Mouse (Mus musculus) midbrain, embryonic 10.5 days (tissue): ENCODE measurements around the gene Lyplal1. TPM values are rescaled to one million over a fixed set of nuclear protein-coding genes. Genes with fewer than 3 reads are reported as not detected.

Source experiments
- DNase-seq: peaks from one replicate; pipeline ENCODE4 v3.0.0-alpha.2; 2017; ENCODE audit warnings: low spot score
- H3K27ac ChIP-seq: fragments of 300-500 bp; sonication (generic); replicated peaks from 2 replicates; pipeline ENCODE4 v1.5.1; 2016; ENCODE audit warnings: mild to moderate bottlenecking
- H3K27me3 ChIP-seq: fragments of 300-500 bp; sonication (generic); 2 replicates; pipeline ENCODE4 v1.6.1; 2016; ENCODE audit warnings: low read depth, mild to moderate bottlenecking; ENCODE audit not compliant: poor library complexity, severe bottlenecking
- H3K36me3 ChIP-seq: fragments of 300-500 bp; sonication (generic); 2 replicates; pipeline ENCODE4 v1.6.1; 2016; ENCODE audit warnings: mild to moderate bottlenecking, moderate library complexity
- H3K4me1 ChIP-seq: fragments of 300-500 bp; sonication (generic); 2 replicates; pipeline ENCODE4 v1.6.1; 2016
- H3K4me3 ChIP-seq: fragments of 300-500 bp; sonication (generic); 2 replicates; pipeline ENCODE4 v1.5.1; 2016; ENCODE audit warnings: mild to moderate bottlenecking, moderate library complexity
- H3K9me3 ChIP-seq: fragments of 300-500 bp; sonication (generic); replicated peaks from 2 replicates; pipeline ENCODE4 v1.6.1; 2016; ENCODE audit warnings: mild to moderate bottlenecking
- WGBS: fragments of 180-500 bp; shearing (Covaris S2); methylation state at CpG from one replicate; pipeline ENCODE4 v1.1.7; 2016; 5-methylcytosine and 5-hydroxymethylcytosine counted together
- polyA plus RNA-seq: library from polyadenylated mRNA; unstranded; fragments of >200 nt; fragmentation: Nextera tagmentation; extraction: Ambion mirVana; gene quantifications from 2 replicates; pipeline ENCODE4 v1.2.1, GENCODE M21; 2016

Gene Lyplal1
- polyA plus RNA-seq, 1 experiment from 2014 or later: 21.5 TPM

DNA sequence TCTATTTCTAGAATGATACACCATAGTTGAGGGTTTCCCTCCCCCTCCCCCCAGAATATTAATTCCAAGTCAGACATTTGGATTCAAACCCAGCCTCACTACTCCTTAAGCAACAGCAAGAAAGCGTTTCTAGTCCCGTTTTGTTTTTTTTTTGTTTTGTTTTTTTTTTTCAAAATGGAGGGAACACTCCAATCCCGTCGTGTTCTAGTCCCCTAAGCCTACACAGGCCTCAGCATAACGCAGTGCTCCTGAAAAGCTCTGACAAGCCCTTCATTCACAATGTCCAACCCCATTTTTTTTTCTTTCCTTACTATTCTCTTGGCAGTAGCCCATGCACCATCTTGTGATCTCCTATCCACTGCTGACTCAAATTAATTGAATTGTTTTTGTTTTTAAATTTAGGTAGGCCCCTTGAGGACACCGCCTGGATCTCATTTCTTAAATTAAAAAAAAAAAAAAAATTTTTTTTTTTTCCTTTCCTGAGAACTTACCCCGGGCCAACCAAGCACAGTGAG is 967 bp downstream of the Lyplal1 start:
- Histone ChIP-seq H3K4me3 (peak overlapping the region; percentile 73), H3K36me3 (peaks cover 10% of the 10 kb centered on the region), H3K27me3 (no peaks in the 10 kb centered on the region), H3K9me3 (no peaks in the 10 kb centered on the region), H3K27ac (peak overlapping the region; percentile 94; the same call in 1 of the 2 replicates), H3K4me1 (peaks cover 11% of the 10 kb centered on the region)
- no peak for DNase-seq
- WGBS: 75% methylated on average over 7 of the region's 7 CpGs

DNA sequence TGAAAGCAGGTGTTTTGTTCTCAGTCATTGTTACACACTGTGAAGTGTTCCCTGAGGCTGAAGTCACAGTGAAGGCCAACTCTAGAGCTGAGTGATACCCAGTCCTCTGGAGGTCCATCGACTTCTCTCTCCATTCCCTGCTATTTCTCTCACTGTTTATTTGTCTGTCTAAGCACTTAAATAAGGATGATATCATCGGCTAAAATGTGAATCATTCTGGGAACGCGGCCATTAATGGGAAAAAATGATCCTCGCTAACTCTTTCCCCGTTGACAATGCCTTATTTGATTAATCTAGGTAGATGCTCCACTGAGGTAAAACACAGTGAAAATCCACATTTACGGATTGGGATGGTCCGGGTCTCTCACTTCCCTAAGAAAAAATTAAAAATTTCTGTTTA is 14.8 kb downstream of the Lyplal1 start:
- Histone ChIP-seq H3K4me3 (no peak overlapping the region), H3K27me3 (no peaks in the 10 kb centered on the region), H3K36me3 (no peaks in the 10 kb centered on the region), H3K9me3 (no peaks in the 10 kb centered on the region), H3K27ac (no peak overlapping the region), H3K4me1 (no peaks in the 10 kb centered on the region)
- no peak for DNase-seq
- WGBS: 91% methylated on average over 8 of the region's 8 CpGs

GRCm38 (mm10) chr1:186066266-186066897 is 50.7 kb downstream of the Lyplal1 start:
- WGBS: 93% methylated on average over 2 of the region's 2 CpGs

GRCm38 (mm10) chr1:186060041-186060440 is 57.1 kb downstream of the Lyplal1 start:
- H3K27ac ChIP-seq: no peak overlapping the region
- 95% methylated on average over 2 of the region's 2 CpGs for WGBS
- DNase-seq: no peak
- no peaks in the 10 kb centered on the region for H3K36me3 ChIP-seq
- H3K4me3 ChIP-seq: no peak overlapping the region
- no peaks in the 10 kb centered on the region for H3K4me1 ChIP-seq
- no peaks in the 10 kb centered on the region for H3K27me3 ChIP-seq
- no peaks in the 10 kb centered on the region for H3K9me3 ChIP-seq

More at GRCm38 (mm10) chr1:186066266-186066897, 50.7 kb downstream of the Lyplal1 start:
- H3K27ac ChIP-seq: no peak overlapping the region
- H3K36me3 ChIP-seq: no peaks in the 10 kb centered on the region
- no peak for DNase-seq
- H3K27me3 ChIP-seq: no peaks in the 10 kb centered on the region
- H3K9me3 ChIP-seq: 0 out of 2 replicates have a peak, but pooled peaks cover 6% of the 10 kb centered on the region
- no peaks in the 10 kb centered on the region for H3K4me1 ChIP-seq
- H3K4me3 ChIP-seq: no peak overlapping the region

DNA sequence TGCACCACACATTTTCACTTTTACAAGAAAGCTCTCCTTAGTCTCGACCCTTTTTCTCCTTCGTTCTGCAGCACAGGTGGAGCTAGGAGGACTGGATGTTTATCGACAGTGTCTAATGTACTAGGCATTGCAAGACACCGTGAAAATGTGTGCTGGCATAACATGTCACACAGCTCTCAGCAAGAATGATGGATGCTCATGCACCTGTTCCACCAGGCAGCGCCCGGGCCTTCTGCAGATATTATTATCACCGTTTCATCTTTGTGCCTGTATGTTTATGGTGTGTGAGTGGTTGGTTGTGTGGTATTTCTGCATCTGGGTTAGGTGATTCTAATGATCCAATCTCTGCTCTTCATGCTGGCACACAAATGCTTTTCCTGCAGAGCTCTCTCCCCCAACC is 62.9 kb downstream of the Lyplal1 start:
- Histone ChIP-seq H3K4me1 (no peaks in the 10 kb centered on the region), H3K9me3 (no peaks in the 10 kb centered on the region), H3K27ac (no peak overlapping the region), H3K27me3 (no peaks in the 10 kb centered on the region), H3K4me3 (no peak overlapping the region), H3K36me3 (no peaks in the 10 kb centered on the region)
- DNase-seq: no peak
- 95% methylated on average over 7 of the region's 7 CpGs for WGBS

DNA sequence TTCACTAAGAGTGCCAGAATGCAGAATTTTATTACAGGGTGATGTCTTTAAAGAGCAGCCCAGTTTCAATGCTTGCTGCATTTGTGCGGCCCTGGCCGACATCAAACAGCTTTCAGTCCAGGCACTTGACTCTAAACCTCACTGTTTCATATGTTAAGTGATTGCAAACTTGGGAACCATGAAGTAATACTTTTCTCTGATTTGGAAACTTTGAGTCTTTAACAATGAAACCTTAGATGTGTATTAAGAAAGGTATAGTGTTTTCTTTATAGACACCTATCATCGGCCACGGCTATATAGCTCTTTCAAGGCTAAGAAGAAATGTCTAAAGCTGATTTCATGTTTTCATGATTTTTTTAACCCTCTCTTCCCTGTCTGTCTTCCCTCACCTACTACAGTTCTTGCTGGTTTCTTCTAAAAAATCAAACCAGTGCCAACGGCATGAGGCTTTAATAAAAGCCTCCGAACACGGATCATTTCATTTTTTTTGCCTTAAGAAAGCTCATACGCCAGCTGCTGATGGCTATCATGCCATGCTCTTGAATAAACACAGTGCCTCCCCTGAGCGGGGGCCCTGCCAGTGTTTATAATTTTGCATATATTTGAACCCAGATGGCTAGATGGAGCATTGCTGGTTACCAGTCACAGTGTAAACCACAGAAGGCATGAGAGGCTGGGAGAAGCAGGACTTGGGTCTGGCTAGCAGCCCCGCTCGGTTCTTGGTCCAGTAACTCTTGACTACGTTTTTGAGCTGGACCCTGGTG is 63.6 kb downstream of the Lyplal1 start:
- H3K4me1 ChIP-seq: no peaks in the 10 kb centered on the region

DNA sequence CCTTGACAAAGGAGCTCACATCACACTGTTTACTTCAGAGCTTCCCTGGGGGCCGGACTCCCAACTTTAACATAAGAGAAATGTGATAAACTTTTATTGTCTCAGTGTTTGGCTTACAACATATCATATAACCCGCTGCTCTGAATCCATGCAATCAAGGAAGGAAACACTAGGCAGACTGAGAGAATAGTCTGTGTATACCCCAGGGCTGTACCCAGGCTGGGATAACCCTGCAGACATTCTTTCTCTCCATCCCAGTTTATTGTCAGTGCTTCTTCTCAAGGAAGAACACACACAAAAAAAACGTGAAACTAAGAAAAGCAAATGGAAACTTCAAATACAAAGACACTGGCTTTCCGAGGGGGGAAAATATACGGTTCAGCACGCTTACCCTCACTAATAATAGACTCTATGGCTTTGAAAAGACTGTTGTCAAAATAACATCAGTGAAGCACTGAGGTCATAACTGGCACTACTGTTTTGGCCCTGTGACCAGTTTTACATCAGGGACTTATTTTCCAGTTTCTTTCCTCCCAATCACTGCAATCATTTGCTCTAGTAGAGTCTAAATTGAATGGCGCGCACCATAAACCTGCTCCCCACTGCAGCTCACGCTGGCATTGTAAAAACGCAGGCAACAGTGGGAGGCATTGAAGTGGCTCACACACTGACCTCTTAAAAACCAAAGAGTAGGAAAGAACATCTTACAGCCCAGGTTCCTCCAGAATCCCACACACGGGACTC is 73.2 kb downstream of the Lyplal1 start:
- Histone ChIP-seq H3K27me3 (no peaks in the 10 kb centered on the region), H3K4me3 (no peak overlapping the region), H3K4me1 (no peaks in the 10 kb centered on the region), H3K36me3 (no peaks in the 10 kb centered on the region), H3K9me3 (no peaks in the 10 kb centered on the region), H3K27ac (no peak overlapping the region)
- no peak for DNase-seq
- 88% methylated on average over 11 of the region's 11 CpGs for WGBS

More for the DNA sequence above, 63.6 kb downstream of the Lyplal1 start:
- DNase-seq: no peak
- WGBS: 92% methylated on average over 12 of the region's 12 CpGs
- no peaks in the 10 kb centered on the region for H3K27me3 ChIP-seq
- H3K27ac ChIP-seq: no peak overlapping the region
- no peak overlapping the region for H3K4me3 ChIP-seq
- H3K36me3 ChIP-seq: no peaks in the 10 kb centered on the region
- H3K9me3 ChIP-seq: no peaks in the 10 kb centered on the region

- Histone ChIP-seq H3K27me3 (no peaks in the 10 kb centered on the region), H3K4me3 (no peak overlapping the region), H3K27ac (no peak overlapping the region), H3K36me3 (no peaks in the 10 kb centered on the region), H3K4me1 (no peaks in the 10 kb centered on the region), H3K9me3 (no peaks in the 10 kb centered on the region)
- DNase-seq: no peak
- WGBS: 69% methylated on average over 1 of the region's 1 CpGs
Measured at GRCm38 (mm10) chr1:186041841-186042240, 75.3 kb downstream of the Lyplal1 start.
